Mouse (Mus musculus) retina, embryonic 14.5 days (tissue): Measurements from ENCODE around the gene Atg4d.
"Not testable (repeated sequence)": the region's sequence is repeated elsewhere in the genome, so short reads cannot be mapped to it uniquely, and the experiment has no call there.

Source experiments
- DNase-seq: peaks from one replicate; pipeline ENCODE4 v3.0.0-alpha.2; 2015; ENCODE audit warnings: low spot score

Atg4d gene

GRCm38 (mm10) chr9:21265000-21265561 lies at the start of gene Atg4d:
Atg4d (plus strand) TSS chr9:21265293.
- peak; percentile 100 for DNase-seq

- peak; percentile 66 for DNase-seq
Measured at GRCm38 (mm10) chr9:21216050-21216841, 48.8 kb upstream of the Atg4d start.

DNA sequence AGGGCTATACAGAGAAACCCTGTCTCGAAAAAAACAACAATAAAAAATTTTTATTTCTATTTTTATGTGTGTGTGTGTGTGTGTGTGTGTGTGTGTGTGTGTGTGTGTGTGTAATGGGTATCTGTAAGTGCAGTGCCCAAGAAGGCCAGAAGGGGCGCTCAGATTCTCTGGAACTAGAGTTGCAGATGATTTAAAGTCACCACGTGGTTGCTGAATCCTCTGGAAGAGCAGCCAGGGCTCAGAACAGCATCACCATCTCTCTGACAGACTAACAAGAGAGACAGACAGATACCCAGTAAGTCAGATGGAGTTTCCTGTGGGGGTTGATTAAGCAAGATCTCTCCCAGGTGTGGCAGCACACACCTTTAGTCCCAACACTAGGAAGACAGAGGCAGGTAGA lies 45.3 kb upstream of the Atg4d start:
- DNase-seq = no peak

DNA sequence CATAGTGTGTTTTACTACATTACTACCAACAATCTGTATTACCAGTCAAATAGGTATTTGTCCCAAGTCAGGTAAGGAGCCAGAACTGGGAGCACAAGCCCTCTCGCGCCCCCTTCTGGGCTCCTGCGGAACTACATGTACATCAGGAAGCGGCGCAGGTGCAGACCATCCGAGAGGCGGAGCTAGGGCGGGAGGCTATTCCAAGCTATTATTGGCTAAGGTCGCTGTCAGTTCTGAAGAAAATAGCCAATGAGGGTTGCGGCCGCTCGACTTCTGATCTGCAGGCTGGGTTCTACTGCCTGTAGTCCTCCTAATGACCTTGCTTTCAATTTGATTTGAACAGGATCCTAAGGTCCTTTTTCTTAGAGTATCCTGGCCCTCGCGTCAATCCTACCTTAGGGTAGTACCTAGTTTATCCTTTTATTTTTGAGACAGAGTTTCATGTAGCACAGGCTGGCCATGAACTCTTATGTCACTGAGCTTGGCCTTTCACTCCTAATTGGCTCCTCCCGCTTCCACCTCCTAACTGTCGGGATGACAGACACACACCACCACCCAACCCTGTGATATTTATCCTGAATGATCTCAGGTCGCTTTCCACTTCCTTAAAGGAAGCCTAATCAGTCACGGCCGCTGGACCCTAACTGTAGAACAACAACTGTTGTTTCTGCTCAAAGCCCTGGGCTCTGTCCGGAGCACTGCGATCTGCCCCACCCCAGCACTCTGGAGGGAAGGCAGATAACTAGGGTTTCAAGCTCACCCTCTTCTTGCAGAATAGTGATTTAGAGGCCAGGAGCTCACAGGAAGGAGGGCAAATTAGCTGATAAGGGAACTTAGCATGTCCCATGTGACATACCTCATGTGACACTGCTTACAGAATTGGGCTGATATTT lies 44.4 kb upstream of the Atg4d start:
- peak; percentile 96 for DNase-seq

DNA sequence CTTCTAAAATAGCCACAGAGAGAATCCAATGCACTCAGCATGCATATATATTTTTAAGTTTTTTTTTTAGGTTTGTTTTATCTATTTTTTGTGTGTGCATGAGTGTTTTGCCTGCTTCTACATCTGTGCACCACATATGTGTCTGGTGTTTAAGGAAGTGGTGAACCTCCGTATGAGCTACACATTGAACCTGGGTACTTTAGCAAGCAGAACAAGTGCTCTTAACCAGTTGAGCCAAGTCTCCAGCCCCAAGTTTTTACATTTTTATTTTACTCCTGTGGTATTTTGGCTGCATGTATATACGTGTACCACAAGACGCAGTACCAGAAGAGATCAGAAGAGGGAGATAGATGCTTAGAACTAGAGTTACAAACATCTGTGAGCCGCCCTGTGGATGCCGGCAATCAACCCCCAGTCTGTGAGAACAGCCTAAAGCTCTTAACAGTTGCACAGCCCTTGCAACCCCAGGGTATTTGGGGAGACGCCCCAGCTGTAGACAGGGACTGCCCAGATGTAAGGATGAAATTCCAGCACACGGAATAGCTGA lies 43.6 kb upstream of the Atg4d start:
- DNase-seq = peak; percentile 88

GRCm38 (mm10) chr9:21223490-21223889 lies 41.6 kb upstream of the Atg4d start:
- DNase-seq = not testable (repeated sequence)

GRCm38 (mm10) chr9:21223906-21224305 lies 41.2 kb upstream of the Atg4d start:
- DNase-seq = no peak

GRCm38 (mm10) chr9:21224576-21225414 lies 40.3 kb upstream of the Atg4d start:
- DNase-seq = no peak

- no peak for DNase-seq
Measured at GRCm38 (mm10) chr9:21225415-21225758, 39.7 kb upstream of the Atg4d start.

DNA sequence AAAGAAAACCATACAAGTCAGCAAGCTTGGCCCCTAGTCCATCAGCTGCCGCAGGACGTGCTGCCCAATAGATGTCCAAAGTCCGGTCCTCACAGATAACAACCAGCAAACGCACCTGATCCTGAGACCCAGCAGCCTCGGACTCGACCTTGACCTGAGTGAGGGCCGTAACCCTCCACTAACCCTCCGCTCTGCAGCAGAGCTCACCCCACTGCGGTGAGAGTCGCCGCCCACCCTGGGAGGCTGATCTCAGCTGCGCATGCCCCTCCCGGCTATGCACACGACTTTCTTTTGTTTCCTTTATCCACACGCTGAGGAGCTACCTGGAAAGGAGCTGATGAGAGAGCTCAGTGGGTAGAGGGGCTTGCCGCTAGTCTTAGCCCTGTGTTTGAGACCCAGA lies 37.8 kb upstream of the Atg4d start:
- no peak for DNase-seq

DNA sequence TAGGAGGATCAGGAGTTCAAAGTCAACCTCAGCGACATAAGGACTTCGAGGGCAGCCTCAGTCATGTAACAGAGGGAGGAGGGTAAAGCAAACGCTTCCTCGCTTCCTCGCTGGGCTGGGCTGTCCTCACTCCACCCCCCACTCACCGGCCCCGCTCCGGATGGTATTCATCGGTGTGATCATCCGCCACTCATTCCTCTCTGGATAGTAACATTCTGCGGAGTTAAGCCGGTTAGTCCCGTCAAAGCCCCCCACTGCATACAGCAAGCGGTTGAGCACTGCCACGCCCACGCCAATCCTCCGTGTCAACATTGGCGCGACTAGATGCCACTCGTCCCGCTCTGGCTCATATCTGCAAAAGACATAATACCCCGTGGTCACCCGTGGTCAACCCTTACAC lies 33.5 kb upstream of the Atg4d start:
- no peak for DNase-seq

- no peak for DNase-seq
Measured at GRCm38 (mm10) chr9:21232867-21233266, 32.2 kb upstream of the Atg4d start.

DNA sequence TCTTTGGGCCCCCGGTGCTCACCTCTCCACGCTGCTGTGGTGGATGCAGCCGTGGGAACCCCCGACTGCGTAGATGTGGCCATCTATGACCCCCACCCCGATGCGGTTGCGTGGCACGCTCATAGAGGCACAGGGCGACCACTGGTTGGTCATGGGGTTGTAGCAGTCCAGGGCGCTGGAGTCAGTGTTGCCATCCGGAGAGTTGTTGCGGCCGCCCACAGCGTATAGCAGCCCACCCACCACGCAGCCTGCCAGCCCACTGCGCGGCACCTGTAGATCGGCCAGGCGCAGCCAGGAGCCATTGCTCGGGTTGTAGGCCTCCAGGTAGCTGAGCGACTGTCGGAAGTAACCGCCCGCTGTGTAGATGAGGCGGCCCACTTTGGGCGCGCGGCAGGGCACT lies 31.7 kb upstream of the Atg4d start:
- DNase-seq = no peak

- no peak for DNase-seq
Measured at GRCm38 (mm10) chr9:21233805-21234204, 31.3 kb upstream of the Atg4d start.

GRCm38 (mm10) chr9:21235341-21235740 lies 29.8 kb upstream of the Atg4d start:
- no peak for DNase-seq

GRCm38 (mm10) chr9:21236991-21237367 lies 28.1 kb upstream of the Atg4d start:
- no peak for DNase-seq

DNA sequence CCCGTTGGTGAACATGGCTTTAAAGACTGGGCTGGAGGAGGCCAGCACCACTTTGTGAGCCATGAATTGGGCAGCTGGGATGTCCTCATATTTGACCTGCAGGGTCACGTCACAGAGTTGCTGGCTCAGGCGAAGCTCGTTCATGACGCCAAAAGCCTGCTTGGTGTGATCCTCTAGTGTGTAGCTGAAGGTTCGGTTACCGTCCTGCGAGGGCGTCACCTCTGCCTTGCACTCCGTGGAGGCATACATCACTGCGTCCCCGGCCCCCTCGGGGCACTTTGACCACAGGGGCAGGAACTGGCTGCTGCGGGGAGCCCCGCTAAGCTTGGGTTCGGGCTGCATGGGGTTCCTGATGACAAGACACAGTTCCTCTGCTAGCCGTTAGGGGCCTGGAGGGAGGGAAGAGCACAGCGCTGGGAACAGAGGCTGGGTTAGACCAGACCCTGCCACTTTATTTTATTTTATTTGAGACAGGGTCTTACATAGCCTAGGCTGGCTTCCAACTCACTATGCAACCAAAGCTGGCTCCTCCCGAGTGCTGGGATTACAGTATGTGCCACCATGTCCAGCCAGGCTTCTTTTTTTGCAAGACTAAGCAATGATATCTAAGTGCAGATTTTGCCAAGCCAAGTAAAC lies 27.6 kb upstream of the Atg4d start:
- peak; percentile 72 for DNase-seq

GRCm38 (mm10) chr9:21238004-21238732 lies 26.9 kb upstream of the Atg4d start:
- DNase-seq = no peak

DNA sequence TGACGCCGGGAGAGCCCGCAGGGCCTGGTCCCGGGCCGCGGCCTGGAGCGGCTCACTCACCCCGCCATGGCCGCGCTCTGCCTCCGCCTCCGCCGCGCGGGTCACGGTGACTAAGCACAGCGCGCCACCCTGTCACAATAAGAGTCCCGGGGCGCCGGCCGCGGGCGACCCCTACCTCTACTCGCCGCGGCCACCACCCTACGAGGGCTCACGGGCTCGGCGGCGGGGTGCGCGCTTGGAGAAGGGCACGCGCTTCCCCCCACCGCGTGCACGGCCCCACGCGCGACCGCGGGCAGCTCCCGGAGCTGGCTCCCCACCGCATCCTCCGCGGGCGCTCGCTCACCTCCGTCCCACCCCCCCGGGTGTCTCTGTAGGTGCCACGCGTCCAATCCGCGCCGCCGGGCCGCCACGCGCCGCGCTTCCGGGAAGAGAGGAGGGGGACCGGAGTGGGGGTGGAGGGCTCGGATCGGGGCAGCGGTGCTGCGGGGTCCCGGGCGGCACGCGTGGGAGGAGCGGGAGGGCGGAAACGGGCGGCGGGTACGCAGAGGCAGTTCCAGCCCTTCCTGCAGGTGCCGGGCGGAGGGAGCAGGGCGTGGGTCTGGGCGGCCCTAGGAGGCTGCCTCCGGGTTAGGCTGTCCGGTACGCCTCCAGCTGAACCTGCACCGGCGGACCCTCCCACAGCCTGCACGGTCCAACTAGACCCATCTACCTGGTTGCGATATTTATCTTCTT lies 26.2 kb upstream of the Atg4d start, which contains the start of gene Keap1:
TSS of gene Keap1 (minus strand) at position 629 of the 732 bp plus-strand sequence.
- peak; percentile 90 for DNase-seq

DNA sequence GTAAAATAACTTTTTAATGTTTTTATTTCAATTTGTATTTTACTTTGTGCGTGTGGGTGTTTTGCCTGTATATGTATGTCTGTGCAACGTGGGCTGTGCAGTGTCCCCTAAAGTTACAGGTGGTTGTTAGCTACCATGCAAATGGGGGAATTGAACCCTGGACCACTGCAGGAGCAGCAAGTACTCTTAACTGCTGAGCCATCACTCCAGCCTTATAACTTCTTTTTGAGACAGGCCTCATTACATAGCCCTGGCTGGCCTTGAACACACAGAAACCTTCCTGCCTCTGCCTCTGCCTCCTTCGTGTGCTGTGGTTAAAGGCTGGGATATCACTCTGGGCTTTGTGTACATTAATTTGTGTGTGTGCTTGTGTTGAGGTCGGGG lies 25.6 kb upstream of the Atg4d start:
- no peak for DNase-seq
